10 mouse cellular contexts compared by ENCODE assay signal in genomic region chr12:100310471-100311392, GRCm38 (mm10).
DNase-seq lines count a peak whose midpoint lies in the region; ATAC-seq and TF ChIP-seq lines count a peak whose summit lies in the region.
"Had no signal": no experiment of that assay in that cellular context is flagged by ENCODE, and none has a peak within 500 bp of the region (broad histone marks: within the 10 kb centered on the region; RNA-seq: fewer than 3 reads in every experiment).

No protein-coding gene starts in this region.

- H3K27ac ChIP-seq in kidney, postnatal 0 days, result no peak overlapping the region
- H3K27ac ChIP-seq in forebrain, postnatal 0 days (ENCODE audit: low read depth, low read length), result no peak overlapping the region
- H3K27ac ChIP-seq in midbrain, embryonic 16.5 days (ENCODE audit: low read length), result peak overlapping the region; percentile 24
- H3K27ac ChIP-seq: lung, embryonic 15.5 days had no signal

- TF ChIP-seq CTCF in kidney, postnatal 0 days (IDR thresholded peaks at IDR 0.05; ENCODE audit: low read depth), result peak; percentile 22; the same call in 1 of the 2 replicates
- TF ChIP-seq CTCF in forebrain, postnatal 0 days (IDR thresholded peaks at IDR 0.05; ENCODE audit: low read depth), result no peak; the same call in 1 of the 2 replicates

- H3K27me3 ChIP-seq in kidney, postnatal 0 days (ENCODE audit: insufficient read depth, low read length), result no peaks in the 10 kb centered on the region
- H3K27me3 ChIP-seq in forebrain, postnatal 0 days (ENCODE audit: insufficient read depth, low read length), result no peaks in the 10 kb centered on the region
- no peaks in the 10 kb centered on the region for H3K27me3 ChIP-seq in midbrain, embryonic 16.5 days (ENCODE audit: control insufficient read depth, insufficient read depth, low read depth, low read length)
- H3K27me3 ChIP-seq: lung, embryonic 15.5 days had no signal

- no peak overlapping the region for H3K4me3 ChIP-seq in kidney, postnatal 0 days (replicated peaks; ENCODE audit: low read depth, low read length)
- no peak overlapping the region for H3K4me3 ChIP-seq in forebrain, postnatal 0 days (ENCODE audit: low read depth, low read length)
- no peak overlapping the region for H3K4me3 ChIP-seq in midbrain, embryonic 16.5 days (ENCODE audit: low read depth, low read length)
- H3K4me3 ChIP-seq: lung, embryonic 15.5 days had no signal

- H3K4me2 ChIP-seq in kidney, postnatal 0 days (ENCODE audit: low read length), result no peak overlapping the region
- H3K4me2 ChIP-seq in forebrain, postnatal 0 days (ENCODE audit: low read depth), result no peak overlapping the region
- no peak overlapping the region for H3K4me2 ChIP-seq in midbrain, embryonic 16.5 days (ENCODE audit: low read length)
- H3K4me2 ChIP-seq: lung, embryonic 15.5 days had no signal

- no peaks in the 10 kb centered on the region for H3K9me3 ChIP-seq in kidney, postnatal 0 days (replicated peaks; ENCODE audit: low read length)
- no peaks in the 10 kb centered on the region for H3K9me3 ChIP-seq in forebrain, postnatal 0 days (ENCODE audit: low read length)
- H3K9me3 ChIP-seq in midbrain, embryonic 16.5 days (replicated peaks; ENCODE audit: control insufficient read depth, low read length, poor library complexity, severe bottlenecking), result no peaks in the 10 kb centered on the region
- H3K9me3 ChIP-seq: lung, embryonic 15.5 days had no signal

- no peaks in the 10 kb centered on the region for H3K4me1 ChIP-seq in kidney, postnatal 0 days (replicated peaks; ENCODE audit: insufficient read depth, low read length)
- peaks cover 11% of the 10 kb centered on the region; the same call in 1 of the 2 replicates for H3K4me1 ChIP-seq in forebrain, postnatal 0 days (ENCODE audit: insufficient read depth)
- H3K4me1 ChIP-seq in midbrain, embryonic 16.5 days (ENCODE audit: control insufficient read depth, insufficient read depth, low read length), result peaks cover 62% of the 10 kb centered on the region

- DNase-seq in kidney, postnatal 0 days (ENCODE audit: low spot score), result no peak
- no peak for DNase-seq in kidney, adult 11 months
- DNase-seq in cerebellum, adult 18-20 months, result peak; percentile 66 to 70
- DNase-seq in forebrain, postnatal 0 days, result no peak
- no peak for DNase-seq in urinary bladder, postnatal 4 days (ENCODE audit: low spot score in 2 of 2)
- DNase-seq in spleen, postnatal 14 days (ENCODE audit: low spot score in 2 of 2), result no peak
- no peak for DNase-seq in gastrocnemius, postnatal 25 days
- DNase-seq: kidney, postnatal 25 days had no signal

- 53% methylated on average over 6 of the region's 6 CpGs for WGBS in kidney, postnatal 0 days
- 39% methylated on average over 6 of the region's 6 CpGs for WGBS in forebrain, postnatal 0 days
- 58% methylated on average over 6 of the region's 6 CpGs for WGBS in midbrain, embryonic 16.5 days

- no peak overlapping the region for H3K9ac ChIP-seq in kidney, postnatal 0 days (ENCODE audit: low read depth, low read length)
- H3K9ac ChIP-seq in forebrain, postnatal 0 days, result no peak overlapping the region
- H3K9ac ChIP-seq in midbrain, embryonic 16.5 days (ENCODE audit: low read depth, low read length), result peak overlapping the region; percentile 41
- H3K9ac ChIP-seq: lung, embryonic 15.5 days had no signal

- H3K36me3 ChIP-seq in kidney, postnatal 0 days (ENCODE audit: insufficient read depth, low read length), result no peaks in the 10 kb centered on the region
- H3K36me3 ChIP-seq in forebrain, postnatal 0 days (ENCODE audit: insufficient read depth), result peaks cover 7% of the 10 kb centered on the region; the same call in 1 of the 2 replicates
- H3K36me3 ChIP-seq in midbrain, embryonic 16.5 days (ENCODE audit: control insufficient read depth, insufficient read depth, low read length), result no peaks in the 10 kb centered on the region
- H3K36me3 ChIP-seq: lung, embryonic 15.5 days had no signal

- no peak; the same call in 1 of the 2 replicates for ATAC-seq in kidney, postnatal 0 days (replicated peaks; ENCODE audit: low FRiP score, low read depth)
- 0 out of 2 replicates have a peak, but pooled peaks have one; percentile 7 for ATAC-seq in forebrain, postnatal 0 days
- ATAC-seq in midbrain, embryonic 16.5 days, result no peak

Comparison
In these comparisons a context has a peak if more than half of its experiments do, and no peak if none do; other contexts are left out.
1. DNase-seq: peak in cerebellum, adult 18-20 months (2 of 2); none in kidney, postnatal 0 days (single experiment), kidney, adult 11 months (single experiment), forebrain, postnatal 0 days (single experiment), urinary bladder, postnatal 4 days (0 of 2), spleen, postnatal 14 days (0 of 2) and gastrocnemius, postnatal 25 days (single experiment).